Mouse (Mus musculus): ENCODE data around the gene Anapc13. TPM values are rescaled to one million over a fixed set of nuclear protein-coding genes. Genes with fewer than 3 reads are reported as not detected.
A peak's percentile ranks its signal among the peaks of the same experiment; 100 is the strongest.

Anapc13 gene
- total RNA-seq (2021): 100 to 1,000 TPM; 186 to 188 TPM
- long read RNA-seq, experiment 1, transcript Anapc13-203 (3 exons, 727 nt): minor isoform, 18 of 267 reads
- long read RNA-seq, experiment 1, transcript Anapc13-204 (3 exons, 589 nt): major isoform, 234 of 267 reads
- long read RNA-seq, experiment 1, partial matches to known transcripts: 10 of 267 reads
- long read RNA-seq, experiment 1, other reads (novel, unspliced or antisense): 2 of 267 reads
- long read RNA-seq, experiment 2, transcript Anapc13-204 (3 exons, 589 nt): major isoform, 157 of 176 reads
- long read RNA-seq, experiment 2, transcript Anapc13-203 (3 exons, 727 nt): minor isoform, 8 of 176 reads
- long read RNA-seq, experiment 2, partial matches to known transcripts: 6 of 176 reads
- long read RNA-seq, experiment 2, other reads (novel, unspliced or antisense): 2 of 176 reads

DNA sequence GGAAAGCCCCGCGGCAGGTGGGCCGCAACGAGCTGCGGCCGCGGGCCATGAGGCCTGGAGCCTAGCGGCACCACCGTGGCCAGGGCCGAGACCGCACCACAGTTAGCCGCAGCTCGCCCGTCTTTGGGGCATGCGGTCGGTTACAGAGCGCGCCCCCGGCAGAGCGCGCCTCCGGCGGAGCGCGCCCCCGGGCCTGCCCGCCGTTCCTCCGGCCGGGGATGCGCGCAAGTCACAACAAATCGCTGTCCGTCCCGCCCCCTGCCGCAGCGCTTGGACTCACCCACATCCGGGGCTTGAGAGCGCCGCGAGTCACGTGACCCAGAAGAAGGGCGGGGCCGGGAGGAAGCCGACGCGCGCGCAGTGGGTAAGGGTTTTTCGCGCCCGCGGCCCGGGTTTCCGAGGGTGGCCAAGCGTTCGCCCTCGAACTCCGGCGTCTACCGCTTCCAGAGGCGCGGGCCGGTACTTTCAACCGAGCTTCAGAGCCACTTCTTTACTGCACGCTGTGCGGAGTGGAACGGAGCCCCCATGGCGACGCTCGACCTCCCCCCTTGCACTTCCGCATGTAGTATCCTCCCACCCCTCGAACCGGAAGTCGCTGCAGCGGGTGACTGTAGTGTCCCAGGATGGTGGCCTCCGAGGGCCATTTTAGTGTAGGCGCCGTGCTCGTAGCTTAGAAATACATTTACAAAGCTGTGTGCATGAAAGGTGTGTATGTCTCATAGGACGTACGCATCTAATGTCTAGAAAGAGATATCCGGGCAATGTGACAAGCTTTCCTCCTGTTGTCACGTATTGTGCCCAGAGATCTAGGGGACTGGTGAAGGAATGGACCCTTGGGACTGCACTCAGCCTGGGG lies at the start of gene Anapc13, which contains the start of gene Cep63:
Gene Anapc13, plus strand, starts transcription at position 314 of the 856 bp plus-strand sequence.
Gene Cep63, minus strand, starts transcription at position 552 of the 856 bp plus-strand sequence.
- DNase-seq: peak; percentile 96

DNA sequence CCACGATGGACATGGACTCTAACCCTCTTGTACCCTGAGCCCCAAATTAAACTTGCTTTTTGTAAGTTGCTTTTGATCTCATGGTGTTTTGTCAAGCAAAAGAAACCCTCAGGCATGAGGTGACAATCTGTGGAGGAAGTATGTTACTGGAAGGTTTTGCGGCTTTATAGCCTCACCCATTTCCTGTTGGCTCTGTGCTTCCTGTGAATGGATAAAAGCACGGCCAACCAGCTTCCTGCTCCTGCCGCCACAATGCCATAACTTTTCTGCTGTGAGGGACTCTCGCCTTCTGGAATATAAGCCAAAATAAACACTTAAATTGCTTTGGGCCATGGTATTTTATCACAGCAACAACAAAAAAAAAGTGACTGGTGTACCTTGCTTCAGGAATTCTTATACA lies 48.6 kb upstream of the Anapc13 start:
- no peak for DNase-seq

DNA sequence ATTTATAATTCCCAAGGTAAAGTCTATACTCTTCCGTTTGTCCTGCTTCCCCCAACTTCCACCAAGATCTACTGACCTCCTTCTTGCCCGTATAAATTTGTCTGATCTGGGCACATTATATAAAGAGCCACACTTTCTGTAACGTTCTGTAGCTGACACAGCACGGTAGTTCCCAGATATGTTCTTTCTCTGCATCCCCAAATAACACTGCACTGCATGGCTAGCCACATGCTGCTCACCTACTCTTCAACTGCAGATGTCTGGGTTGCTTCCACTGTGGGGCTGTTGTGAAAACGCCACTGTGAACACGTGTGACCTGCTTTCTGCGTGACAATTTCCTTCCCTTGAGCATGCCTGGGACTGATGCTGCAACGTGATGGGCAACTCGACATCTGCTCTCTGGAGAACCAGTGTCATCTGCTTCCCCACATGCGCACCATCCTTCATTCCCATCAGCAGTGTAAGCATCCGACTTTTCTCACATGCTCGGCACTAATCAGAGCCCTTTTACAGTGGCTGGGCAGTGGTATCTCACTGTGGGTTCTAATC lies 44.1 kb upstream of the Anapc13 start:
- DNase-seq: no peak

DNA sequence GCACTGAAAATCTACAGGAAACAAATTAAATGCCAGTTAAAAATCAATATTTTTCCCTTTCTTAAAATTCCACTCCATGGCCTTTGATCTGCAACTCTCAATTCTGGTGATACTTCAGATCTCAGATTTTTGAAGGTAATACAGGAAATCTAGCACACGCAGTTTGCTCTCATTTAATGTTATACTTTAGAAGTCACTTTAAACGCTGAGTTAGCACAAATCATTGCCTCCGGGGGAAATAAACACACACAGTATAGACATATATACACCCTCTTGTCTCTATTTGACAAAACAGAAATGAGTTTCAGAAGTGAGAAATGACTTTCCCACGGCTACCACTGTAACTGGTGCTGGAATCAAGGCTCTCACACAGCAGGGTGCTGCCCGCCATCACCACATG lies 38.7 kb upstream of the Anapc13 start:
- no peak for DNase-seq

DNA sequence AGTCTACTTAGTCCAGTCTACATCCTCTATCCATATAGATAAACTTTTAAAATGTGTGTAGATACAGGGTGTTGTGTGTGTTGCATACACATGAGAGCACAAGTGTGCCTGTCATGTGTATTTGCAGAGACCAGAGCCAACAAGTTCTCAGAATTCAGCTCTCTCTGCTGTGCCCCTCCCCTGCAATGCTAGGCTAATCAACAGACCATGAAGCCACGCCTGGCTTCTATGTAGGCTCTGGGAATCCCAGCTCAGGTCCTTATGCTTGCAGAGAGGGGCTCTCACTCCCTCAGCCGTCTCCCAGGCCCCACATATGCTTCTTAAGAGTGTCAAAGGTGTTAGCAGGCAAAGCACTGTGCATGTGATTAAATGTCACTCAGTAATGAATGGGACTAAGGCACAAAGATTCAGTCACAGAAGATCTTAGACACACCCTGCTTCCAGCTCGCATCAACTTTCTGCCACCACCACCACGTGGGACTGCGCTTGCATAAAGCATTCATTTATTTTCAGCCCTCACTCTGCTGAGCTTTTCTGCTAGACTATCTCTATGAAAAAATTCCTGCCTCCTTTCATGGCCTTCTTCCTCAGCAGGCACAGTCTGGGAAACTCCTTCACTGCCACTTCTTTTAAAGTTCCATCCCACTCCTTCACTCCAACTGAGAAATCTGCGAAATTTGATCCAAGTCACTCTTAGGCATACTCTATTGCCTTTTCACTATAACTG lies 31.3 kb upstream of the Anapc13 start:
- no peak for DNase-seq

DNA sequence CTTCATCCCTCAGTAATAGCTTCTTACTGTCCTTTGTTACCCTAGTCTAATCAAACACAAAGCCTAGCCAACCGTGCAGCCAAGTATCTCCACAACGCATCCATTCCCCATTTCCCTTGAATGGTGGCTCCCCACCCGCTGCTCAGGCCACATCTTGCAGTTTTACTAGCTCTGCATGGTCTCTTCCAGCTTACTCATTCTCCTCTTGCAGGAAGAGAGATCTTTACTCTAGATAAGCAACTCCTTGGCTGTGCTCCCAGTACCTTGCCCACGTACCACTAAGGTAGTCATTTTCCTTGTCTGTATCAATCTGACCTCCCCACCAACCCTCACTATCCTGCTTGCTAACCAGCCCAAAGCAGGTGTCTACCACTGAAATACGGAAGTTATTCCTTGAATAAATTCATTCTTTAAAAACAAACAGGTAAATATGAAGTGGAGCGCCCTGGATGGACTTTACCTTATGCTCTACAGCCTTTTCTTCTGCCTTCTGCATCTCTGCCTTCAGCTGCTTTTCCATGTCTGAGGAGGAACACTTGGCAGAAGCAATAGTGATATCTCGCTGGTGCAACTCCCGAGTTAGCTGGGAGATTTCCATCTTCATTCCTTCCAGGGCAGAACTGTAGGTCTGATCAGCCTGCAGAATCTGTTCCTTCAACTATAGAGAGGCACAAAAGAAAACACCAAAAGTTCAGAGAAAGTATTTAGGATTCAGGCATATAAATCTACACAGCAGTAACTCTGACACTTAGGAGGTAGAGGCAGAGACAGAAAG lies 30.2 kb upstream of the Anapc13 start:
- no peak for DNase-seq

DNA sequence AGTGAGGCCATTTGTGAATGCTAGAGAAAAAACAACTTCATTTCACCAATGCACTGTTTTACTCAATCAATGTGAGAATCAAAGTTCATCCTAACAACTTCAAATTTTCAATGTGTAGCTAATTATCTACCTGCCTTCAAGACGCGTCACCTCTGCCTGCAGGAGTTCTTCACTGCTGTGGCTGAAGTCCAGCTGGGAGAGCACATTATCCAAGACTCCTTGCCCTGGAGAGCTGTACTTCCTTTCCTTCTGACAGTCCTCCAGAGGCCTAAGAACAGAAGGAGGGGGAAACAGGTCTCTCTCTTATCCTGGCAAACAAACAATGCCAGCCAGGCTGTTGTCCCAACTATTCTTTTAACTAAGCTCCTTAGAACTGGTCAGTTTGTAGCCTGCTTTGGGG lies 24.9 kb upstream of the Anapc13 start:
- no peak for DNase-seq

DNA sequence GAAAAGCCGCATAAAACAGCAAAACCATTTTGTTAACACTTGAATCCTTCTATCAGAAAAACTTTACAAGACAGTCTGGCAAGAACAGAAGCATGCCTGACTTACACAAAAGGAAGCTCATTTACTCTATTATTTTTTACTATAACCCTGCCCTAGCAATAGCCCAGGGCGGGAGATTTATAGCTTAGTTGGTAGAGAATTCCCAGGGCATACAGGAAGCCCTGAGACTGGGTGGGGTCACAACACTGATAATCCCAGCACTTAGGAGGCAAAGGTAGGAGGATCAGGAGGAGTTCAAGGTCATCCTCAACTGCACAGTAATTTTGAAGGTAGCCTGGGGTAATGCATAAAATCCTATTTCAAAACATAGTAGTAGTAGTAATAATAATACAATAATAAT lies 24.4 kb upstream of the Anapc13 start:
- no peak for DNase-seq

DNA sequence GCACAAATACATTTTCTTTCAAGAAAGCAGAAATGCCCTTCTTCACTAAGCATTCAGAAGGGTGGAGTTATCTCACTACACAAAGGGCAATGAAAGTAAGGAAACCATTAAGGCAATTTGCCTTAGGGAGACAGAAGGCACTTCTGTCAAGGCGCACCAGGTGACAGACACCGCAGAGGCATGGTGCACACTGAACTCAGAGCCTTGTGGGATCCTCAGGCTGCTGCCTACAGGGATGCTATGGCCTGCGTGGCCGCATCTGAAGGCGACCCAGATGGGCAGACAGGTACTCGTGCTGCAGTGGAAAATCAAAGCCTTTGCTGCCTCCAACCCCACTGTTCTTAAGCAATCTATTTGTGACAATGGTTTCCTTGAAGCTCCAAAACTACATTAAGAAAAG lies 20.9 kb upstream of the Anapc13 start:
- DNase-seq: no peak

DNA sequence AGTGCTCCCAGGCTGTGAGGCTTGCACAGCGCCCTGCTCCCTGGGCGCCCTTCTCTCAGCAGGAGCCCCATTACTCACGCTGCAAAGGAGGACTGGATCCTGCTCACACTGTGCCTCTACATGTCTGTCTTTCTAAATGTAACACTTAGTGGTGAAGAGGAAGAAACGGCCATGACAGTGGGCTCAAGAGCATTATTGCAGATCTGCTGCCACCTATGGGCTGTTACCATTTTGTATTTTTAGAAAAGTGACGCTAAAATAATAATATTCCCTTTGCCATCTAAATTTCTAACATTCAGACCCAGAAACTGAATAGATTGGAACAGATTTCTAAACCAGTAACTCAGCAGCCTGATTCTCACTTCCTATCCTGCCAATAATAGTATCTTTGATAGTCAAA lies 18.6 kb upstream of the Anapc13 start:
- DNase-seq: no peak

DNA sequence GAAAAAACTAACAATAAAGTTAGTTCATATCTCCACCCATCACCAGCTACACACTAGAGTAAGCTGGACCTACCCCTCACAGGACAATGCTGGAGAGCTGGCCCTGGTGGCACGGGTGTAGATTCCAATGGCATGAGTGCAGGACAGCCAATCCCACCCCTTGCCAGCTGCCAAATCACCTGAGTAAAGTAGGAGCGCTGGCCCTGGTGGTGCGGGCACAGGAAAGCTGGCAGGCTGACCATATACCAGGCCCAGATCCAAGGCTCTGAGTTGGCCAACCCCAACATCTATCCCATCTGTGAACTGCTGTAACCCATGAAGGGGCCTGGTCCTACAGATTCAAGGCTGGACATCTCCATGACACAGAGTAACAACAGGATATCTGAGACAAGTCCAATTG lies 16.9 kb upstream of the Anapc13 start:
- DNase-seq: no peak

DNA sequence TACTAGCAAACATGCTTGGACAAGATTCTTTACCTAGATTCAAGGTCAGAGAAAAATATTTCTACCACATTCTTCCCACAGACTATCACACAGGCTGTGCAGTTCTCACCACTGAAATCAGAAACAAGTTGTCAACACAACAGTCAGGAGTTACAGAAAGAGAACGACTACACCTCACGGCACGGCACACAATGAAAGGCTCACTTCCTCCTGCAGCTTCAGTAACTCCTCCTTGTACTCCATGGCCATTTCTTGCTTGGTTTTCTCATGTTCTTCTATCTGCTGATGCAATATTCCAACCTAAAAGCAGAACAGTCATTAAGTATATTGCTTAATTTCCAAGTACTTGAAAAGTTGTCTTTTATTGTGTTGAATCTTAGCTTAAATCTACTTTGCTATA lies 11.0 kb upstream of the Anapc13 start:
- DNase-seq: no peak

DNA sequence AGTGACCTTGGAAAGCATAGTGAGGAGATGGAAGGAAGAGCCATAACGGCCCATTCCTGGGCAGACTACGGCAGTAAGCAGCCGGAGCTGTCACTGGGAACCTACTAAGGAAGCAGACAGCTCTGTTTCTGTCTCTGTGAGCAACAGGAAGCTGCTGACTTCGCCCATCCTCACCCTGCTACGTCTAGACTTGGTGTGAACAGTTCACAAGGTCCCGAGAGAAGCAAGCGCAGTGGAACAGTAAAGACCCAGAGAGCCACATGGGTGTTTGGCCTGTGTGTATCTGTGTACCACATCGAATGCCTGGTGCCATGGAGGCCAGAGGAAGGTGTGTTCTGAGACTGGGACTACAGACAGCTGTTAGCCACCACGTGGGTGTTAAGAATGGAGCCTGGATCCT lies 9.8 kb upstream of the Anapc13 start:
- no peak for DNase-seq

DNA sequence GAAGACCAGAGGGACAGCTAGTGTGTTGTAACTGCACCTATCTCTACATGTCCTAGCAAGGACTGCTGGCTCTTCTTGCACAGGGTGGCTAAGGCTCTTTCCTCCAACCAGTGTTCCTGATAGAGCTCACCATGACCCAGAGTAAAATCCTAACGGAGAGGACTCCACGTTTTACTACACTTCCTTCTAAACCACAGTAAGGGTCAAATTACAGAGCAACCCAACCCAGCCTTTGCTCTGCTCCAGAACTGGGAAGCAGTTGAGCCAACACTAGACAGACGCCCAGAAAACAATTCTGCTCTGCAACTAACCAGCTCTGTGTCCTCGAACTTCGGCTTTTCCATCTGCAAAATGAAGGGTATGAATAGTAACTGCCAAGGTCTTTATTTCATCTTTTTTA lies 4.7 kb upstream of the Anapc13 start:
- DNase-seq: no peak

DNA sequence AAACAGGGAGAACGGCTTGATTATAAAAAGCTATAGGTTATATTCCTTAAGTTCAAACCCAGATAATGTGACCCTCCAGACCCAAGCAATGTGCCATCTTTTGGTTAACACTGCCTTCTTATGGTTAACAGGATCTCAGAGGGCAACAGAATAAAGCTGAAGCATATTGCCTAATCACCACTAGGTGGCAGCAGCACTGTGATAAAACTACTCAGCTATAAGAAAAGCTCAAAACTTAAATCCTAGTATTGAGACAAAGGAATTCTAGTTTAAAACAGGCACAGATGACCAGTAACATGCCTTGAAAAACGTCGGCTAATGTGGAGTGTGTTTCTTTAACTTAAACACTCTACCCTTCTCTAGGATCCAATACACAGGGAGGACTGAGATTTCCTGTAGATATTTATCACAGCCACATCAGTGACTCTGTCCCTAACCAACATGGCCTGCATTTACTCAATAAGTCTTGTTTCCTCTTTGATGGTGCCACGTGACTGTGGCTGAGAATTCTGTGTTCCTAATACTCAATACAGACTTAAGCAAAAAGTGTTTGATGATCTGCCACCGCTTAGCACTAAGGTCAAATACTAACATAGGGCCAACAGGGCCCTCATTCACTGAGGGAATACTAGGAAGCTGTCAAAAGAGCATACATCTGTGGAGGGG lies 3.8 kb upstream of the Anapc13 start:
- DNase-seq: no peak

DNA sequence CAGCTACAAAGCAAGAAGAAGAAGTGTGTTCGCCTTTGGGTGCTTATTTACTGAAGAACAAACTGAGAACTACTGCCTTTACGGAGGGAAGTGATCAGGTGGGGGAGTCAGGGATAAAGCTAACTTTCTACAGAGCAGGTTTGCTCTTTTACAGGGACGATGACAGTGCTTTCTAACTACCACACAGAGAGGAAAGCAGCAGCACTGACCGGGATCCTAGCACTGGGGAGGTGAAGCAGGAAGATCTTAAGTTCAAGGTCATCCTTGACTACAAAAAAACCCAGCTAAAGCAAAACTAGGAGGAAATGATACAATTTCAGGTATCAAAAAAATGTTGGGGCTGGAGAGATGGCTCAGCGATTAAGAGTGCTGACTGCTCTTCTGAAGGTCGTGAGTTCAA lies 3.2 kb upstream of the Anapc13 start:
- DNase-seq: no peak

DNA sequence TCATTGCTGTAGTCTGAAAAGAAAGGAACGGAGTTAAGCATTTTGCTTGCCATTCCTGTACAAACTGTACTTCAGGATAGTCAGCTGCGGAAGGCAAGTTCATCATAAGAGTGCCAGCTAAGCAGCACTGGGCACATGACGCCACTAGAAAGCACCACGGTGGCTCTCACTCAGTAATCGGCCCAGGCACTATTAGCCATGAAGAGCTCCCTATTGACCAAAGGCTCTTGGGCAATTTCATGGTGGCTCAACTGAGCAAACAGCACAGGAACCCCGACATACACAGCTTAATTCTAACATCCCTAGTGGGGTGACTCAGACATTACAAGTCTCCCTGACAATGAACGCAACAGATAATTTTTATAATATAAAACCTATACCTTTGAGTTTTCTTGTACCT lies 2.5 kb upstream of the Anapc13 start:
- no peak for DNase-seq

DNA sequence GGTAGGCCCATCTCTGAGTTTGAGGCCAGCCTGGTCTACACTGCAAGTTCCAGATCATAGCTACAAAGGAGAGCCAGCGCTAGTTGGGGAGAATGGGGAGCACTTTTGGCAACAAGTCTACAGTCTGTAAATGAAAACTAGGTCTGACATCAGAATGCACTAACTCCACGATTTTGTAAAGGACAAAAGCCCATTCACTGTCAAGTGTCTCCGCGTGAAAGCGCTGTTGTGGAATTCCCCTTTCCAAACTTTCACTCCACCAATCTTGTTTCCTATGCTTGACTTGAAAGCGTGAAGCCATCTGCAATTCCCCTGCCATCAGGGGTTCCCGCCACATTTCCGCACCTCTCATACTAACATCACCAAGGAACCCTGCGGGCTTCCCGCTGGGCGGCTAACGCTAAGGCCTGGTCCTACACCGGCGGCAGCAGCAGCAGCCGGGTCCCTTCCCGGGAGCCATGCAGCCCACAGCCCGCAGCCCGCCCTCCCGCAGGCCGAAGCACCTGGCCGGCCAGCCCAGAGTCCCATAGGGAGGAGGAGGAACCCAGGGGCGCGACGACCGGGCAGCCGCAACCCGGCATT lies 604 bp upstream of the Anapc13 start:
- no peak for DNase-seq

DNA sequence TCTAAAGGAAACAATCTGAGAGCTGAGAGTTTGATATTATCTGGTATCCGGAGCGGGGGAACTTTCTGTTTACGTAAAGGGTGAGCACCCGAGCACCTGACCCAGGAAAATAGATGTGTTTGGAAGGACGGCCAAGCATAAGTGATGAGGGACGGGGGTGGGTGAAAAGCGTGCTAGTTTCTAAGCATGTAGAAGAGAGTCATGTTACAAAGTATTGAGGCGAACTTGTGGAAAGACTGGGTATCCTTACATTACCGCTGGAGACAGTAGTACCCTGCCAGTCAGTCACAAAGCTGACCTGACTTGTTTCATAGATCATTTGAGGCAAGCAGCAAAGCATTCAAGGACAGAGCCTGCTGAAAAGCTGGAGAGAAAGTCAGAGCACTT lies 736 bp downstream of the Anapc13 start:
- no peak for DNase-seq

DNA sequence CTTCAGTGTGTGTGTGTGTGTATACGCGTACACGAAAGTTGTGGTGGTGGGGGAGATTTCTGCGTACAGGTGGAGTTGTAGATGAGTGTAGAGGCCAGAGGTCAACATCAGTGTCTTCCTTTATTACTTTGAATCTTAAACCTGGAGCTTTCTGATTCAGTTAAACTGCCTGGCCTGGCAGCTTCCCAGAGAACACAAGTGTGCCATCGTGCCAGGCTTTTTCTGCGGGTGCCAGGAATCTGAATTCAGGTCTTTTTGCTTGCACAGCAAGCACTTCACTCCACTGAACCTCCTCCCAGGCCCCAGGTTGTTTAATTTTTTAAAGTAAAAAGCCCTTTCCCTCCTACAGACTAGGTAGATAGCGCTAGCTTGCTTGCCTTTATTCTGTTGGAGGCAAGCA lies 1.3 kb downstream of the Anapc13 start:
- no peak for DNase-seq

DNA sequence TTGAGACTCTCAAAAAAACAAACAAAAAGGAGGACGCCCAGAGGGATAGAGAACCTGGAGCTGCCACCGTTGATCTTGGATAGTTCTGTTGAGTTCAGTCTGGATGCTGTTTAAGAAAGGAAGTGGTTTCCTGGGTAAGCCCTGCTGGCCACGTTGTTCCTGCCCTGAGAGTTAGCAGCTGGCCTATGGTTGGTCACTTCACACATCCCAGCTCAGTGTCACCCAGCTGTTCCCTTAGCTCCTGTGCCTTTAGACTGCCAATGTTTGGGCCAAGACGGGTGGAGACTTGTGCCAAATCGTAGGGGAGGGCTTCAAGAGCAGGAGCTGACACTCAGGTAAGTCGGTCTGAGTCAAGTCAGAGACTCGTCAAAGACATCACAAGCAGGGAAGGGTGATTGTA lies 3.0 kb downstream of the Anapc13 start:
- no peak for DNase-seq

Measured in gastrocnemius, postnatal 25 days (tissue).